Mouse (Mus musculus): ENCODE results near the gene Smyd2.

- TF ChIP-seq CTCF (IDR thresholded peaks at IDR 0.05; ENCODE audit: insufficient read depth, low read depth, low read length) (no peak), POLR2A (IDR thresholded peaks at IDR 0.05; ENCODE audit: insufficient read depth, low read depth, low read length) (no peak)
Observed at GRCm38 (mm10) chr1:189880745-189881144, 41.4 kb downstream of the Smyd2 start.
